Mouse (Mus musculus) brown adipose tissue, adult 24 weeks (tissue): Measurements from ENCODE around the gene Pfkfb3. TPM values are rescaled to one million over a fixed set of nuclear protein-coding genes. Genes with fewer than 3 reads are reported as not detected.
A peak's percentile ranks its signal among the peaks of the same experiment; 100 is the strongest.

Experiments
- H3K27ac ChIP-seq: fragments of 200-500 bp; replicated peaks from 2 replicates; pipeline ENCODE4 v1.5.1; 2012; ENCODE audit warnings: low read depth, mild to moderate bottlenecking, low read length
- H3K4me1 ChIP-seq: fragments of 200-500 bp; 2 replicates; pipeline ENCODE4 v1.6.1; 2012; ENCODE audit warnings: low read length, mixed read lengths; ENCODE audit not compliant: control insufficient read depth, insufficient read depth, insufficient read length
- H3K4me3 ChIP-seq: fragments of 200-500 bp; 2 replicates; pipeline ENCODE4 v1.5.1; 2012; ENCODE audit warnings: low read depth, mild to moderate bottlenecking, low read length, moderate library complexity; ENCODE audit not compliant: insufficient read depth
- polyA plus RNA-seq: library from polyadenylated mRNA; stranded (reverse); fragments of >200 nt; gene quantifications from 2 replicates; pipeline ENCODE4 v1.2.4, GENCODE M21; 2012; ENCODE audit not compliant: missing spikeins, insufficient read depth, insufficient read length

The Pfkfb3 gene
- polyA plus RNA-seq, 1 experiment: 226 TPM

DNA sequence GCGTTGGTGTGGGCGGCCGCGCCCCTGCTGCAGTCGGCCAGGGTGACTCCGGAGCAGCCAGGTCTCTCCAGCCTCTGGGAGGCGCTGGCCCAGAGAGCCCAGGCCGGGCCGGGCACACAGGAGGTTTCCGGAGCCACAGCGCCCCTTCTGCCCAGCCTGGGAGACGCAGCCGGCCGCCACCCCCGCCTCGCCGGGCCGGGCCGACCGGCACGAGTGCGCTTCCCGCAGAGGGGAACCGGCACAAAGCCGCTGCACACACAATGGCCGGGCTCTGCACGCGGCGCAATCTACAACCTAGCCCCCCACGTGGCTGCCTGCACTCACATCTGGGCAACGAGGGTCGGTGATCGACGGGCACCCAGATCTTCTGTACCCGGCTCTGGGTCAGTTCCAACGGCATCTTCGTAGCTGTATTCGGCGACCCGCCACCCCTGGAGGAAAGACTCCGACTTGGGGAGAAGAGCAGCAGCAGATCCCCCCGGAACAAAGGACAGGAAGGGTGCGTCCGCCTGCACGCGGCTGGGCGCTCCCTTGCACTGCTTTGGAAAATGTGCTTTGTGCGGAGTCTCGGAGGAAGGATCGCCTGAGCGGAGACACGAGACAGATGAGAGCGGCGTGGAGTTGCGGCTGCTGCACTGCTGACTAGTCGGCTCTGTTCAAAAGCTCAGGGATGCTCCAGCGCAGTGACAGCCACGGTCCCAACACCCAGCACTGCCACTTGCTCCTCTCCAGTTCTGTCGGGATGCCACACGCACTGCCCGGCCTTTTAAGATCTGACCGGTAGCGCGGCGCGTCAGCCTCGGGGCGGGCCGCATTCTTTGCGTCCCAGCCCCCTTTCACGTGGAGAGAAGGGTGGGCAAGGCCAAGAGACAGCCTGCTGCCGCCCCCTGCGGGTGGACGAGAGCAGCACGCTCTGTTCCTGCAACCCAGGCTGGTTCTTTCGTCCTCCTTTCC lies 52.3 kb downstream of the Pfkfb3 start:
- peak overlapping the region; percentile 92 for H3K27ac ChIP-seq
- H3K4me1 ChIP-seq: peaks cover 18% of the 10 kb centered on the region
- peak overlapping the region; percentile 75 for H3K4me3 ChIP-seq

DNA sequence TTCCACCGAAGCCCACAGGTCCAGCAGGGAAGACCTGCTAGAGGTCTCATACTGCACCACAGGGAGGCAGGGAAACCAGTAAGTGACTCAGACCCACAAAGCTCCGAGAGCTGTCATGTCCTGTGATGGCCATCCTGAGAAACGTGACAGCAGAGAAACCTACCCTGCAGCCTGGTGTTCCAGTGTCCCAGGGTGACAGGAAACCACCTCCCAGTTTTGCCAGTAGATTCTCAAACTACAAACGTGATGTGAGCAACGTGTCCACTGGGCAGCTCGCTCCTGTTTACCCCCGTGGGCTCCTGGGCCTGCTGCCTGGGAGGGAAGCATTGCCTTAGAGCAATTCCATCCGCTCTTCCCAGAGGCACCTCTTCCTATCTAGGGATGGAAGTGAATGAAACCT lies 53.2 kb downstream of the Pfkfb3 start:
- H3K4me3 ChIP-seq: peak overlapping the region; percentile 75
- peaks cover 23% of the 10 kb centered on the region for H3K4me1 ChIP-seq
- peak overlapping the region; percentile 92 for H3K27ac ChIP-seq

DNA sequence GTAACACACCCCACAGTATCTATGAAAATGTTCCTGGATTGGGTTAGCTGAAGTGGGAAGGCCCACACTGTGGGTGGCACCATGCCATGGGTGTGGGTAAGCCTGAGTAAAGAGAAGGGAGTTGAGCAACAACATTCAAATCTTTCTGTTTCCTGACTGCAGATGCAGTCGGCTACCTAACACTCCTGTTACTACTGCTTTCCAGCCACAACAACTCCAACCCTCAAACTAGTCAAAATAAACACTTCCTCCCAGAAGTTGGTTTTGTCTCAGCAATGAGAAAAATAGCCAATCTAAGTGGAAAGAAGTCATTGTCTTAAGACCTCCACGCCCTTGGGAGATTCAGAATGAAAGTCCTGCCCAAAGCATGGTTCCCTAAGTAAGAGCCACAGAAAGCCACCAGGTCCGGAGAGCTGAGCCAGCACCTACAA lies 57.3 kb downstream of the Pfkfb3 start:
- Histone ChIP-seq H3K27ac (0 out of 2 replicates have a peak overlapping the region, but pooled peaks have one; percentile 1), H3K4me3 (peak overlapping the region; percentile 21), H3K4me1 (peaks cover 25% of the 10 kb centered on the region; the same call in 1 of the 2 replicates)

DNA sequence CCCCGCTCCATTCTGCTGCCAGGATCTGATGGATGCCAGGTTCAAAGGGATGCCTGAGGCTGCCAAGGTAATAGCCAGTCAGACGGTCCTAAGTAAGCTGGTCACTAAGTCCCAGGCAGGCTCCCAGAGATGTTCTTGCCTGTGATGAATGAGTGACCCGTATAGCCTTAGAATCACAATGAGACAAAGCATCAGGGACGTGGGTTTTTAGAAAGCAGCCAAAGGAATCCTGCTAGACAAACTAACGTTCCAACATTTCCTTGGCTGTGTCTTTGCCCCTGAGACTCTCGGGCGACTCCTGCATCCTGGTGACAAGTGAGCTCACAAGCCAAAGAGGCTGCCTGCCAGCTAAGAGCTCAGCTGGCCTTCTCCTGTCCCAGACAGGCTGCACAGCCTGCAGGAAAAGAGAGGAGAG lies 59.0 kb downstream of the Pfkfb3 start:
- H3K4me1 ChIP-seq: peaks cover 23% of the 10 kb centered on the region; the same call in 1 of the 2 replicates
- no peak overlapping the region for H3K27ac ChIP-seq
- H3K4me3 ChIP-seq: no peak overlapping the region

DNA sequence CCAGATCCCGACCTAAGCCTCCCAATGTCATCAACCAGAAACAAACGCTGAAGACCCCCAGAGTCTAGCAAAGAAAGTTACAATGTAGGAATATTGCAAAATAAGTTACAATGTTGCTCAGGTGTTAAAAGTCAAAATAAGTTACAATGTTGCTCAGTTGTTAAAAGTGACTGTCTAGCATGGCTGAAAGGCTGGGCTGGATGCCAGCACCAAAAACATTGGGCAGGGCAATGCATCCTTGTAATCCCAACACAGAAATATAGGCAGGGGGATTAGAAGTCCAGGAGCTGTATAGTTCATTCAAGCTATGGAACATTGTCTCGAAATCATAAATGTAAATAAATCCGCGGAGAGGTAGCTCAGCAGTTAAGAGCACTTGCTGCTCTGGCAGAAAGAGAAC lies 61.0 kb downstream of the Pfkfb3 start:
- H3K4me1 ChIP-seq: peaks cover 18% of the 10 kb centered on the region; the same call in 1 of the 2 replicates
- H3K4me3 ChIP-seq: no peak overlapping the region
- H3K27ac ChIP-seq: no peak overlapping the region

DNA sequence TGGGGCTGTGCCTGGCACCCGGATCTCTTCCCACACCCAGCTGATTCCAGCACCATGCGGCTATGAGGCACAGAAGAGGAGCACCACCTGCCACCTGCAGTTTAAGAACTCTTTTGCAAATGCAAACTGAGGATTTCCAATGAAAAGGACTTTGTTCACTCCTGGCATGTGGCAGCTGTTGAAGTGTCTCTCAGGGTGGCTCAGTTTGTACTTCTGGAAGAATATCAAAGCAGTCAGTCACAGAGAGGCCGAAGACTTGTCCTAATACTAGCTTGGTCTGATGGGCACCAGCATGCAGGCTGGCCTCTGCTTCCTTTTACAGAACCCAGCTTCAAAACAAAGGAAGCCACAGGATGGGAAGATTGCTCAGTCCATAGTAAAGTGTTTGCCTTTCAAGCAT lies 62.4 kb downstream of the Pfkfb3 start:
- Histone ChIP-seq H3K27ac (no peak overlapping the region), H3K4me1 (peaks cover 9% of the 10 kb centered on the region; the same call in 1 of the 2 replicates), H3K4me3 (no peak overlapping the region)

DNA sequence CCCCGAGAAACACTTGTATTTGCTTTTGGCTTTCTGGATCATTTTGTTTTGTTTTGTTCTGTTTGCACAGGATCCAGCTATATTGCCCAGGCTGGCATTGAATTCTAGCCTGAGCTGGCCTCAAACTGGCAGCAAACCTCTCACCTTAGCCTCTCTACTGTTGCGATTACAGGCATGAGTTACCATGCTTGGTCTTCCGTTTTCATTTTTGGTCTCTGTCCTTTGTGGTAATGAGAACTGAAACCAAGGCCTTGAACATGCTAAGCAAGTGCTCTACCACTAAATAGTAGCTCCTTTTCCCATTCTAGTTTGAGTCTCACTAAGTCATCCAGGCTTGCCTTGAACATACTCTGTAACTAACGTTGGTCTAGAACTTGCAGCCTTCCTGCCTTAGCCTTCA lies 63.3 kb downstream of the Pfkfb3 start:
- Histone ChIP-seq H3K4me3 (no peak overlapping the region), H3K27ac (no peak overlapping the region), H3K4me1 (peaks cover 3% of the 10 kb centered on the region; the same call in 1 of the 2 replicates)

DNA sequence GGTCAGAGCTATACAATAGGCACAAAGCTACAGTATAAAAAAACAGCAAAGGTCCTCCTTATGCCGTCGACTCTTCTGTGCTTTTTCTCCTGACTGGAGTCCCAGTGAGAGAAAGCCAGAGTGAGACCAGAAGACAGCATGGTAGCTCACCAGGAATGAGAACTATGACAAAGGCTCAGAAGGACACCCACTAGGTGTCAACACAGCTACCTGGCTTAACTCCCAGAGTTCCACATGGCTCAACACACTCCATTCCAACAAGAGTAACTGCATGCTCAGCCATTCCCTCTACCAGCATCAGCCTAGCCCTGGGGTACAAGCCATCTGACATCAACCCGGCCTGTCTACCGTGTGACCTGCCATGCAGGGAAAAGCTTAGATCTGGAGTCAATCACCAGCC lies 70.7 kb downstream of the Pfkfb3 start:
- no peaks in the 10 kb centered on the region for H3K4me1 ChIP-seq
- 0 out of 2 replicates have a peak overlapping the region, but pooled peaks have one; percentile 0 for H3K27ac ChIP-seq
- H3K4me3 ChIP-seq: no peak overlapping the region

DNA sequence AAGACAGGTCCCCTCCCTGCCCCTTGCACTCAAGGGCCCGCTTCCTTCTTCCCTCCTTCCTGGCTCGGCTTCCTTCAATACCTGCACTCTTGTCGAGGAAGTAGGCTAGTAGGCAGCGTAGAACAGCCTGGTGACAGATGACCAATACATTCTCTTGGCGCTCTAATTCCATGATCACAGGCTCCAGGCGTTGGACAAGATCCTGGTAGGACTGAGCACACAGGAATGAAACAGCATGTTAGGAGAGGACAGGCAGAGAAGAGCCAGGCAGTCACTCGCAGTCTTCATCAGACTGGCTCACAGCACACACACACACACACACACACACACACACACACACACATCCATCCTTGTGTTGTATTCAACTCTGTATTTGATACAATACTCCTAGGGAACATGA lies 71.5 kb downstream of the Pfkfb3 start:
- Histone ChIP-seq H3K4me1 (no peaks in the 10 kb centered on the region), H3K27ac (no peak overlapping the region), H3K4me3 (no peak overlapping the region)

DNA sequence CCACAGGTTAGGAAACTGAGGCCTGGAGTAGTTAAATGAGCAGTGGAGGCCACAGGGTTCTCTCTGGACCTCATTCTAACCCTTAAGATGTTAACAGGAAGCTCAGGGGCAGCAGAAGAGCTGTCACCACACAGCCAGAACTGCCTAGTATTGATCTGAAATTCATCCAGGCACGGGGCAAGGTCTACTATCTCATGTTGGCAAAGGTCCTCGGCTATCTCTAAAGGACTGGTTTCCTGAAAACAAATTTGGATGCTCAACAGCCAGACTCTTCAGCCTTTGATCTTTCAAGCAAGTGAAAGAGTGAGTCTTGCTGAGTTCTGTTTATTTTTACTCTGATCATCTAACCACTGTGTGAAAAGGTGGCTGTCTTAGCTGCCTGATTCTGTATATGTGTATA lies 74.9 kb downstream of the Pfkfb3 start:
- Histone ChIP-seq H3K27ac (no peak overlapping the region), H3K4me1 (no peaks in the 10 kb centered on the region), H3K4me3 (no peak overlapping the region)

DNA sequence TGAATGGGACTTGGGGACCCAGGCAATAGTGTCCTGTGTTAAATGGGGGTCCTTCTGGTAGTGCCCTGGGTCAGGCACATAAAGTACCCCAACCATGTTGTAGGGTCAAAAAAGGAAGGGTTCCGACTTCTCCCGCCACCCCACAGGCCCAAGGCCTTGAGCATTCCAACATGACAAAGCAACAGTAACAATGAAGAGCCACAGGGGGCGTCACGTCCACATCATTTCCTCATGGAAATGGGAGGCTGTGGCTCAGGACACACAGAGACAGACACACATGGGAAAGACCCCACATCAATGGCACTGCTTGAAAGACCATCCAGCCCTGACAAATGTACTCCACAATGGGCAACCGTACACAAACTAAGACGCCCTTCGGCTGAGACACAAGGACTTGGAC lies 78.6 kb downstream of the Pfkfb3 start:
- Histone ChIP-seq H3K4me3 (no peak overlapping the region), H3K4me1 (no peaks in the 10 kb centered on the region), H3K27ac (no peak overlapping the region)

DNA sequence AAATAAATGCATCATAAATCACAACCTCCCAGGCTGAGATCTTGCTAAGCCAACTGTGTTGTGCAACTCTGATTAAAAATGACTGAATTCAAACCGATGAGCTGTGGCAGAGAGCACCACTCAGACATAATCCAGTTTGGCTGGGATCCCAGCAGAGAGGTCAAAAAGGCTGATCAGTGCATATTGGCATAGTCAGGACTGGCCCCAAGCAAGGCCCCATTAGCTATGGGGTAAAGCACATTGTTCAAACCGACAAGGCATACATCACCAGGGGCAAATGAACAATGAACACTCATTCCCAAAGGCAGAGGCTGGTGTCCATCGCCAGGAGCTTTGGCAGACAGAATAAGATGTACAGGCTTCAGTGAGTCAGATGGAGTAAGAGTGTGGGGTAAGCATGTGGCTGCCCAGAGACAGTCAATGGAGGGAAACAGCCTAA lies 89.2 kb downstream of the Pfkfb3 start:
- Histone ChIP-seq H3K27ac (no peak overlapping the region), H3K4me1 (no peaks in the 10 kb centered on the region), H3K4me3 (no peak overlapping the region)

DNA sequence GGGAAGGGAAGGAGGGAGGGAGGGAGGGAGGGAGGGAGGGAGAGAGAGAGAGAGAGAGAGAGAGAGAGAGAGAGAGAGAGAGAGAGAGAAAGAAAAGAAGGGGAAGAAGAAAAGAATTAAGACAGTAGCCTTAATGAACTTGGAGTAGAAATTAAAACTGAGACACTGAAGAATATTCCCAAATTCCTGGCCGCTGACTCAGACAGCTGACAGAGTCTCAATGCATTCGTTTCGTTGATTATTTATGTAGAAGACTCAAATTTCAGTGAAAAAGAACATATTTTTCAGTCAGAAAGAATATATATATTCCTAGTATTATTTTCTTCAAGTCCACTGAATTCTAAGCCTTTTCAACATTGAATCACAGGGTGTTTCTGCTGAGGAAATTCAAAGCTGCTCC lies 92.9 kb downstream of the Pfkfb3 start:
- Histone ChIP-seq H3K4me3 (no peak overlapping the region), H3K4me1 (no peaks in the 10 kb centered on the region), H3K27ac (no peak overlapping the region)

DNA sequence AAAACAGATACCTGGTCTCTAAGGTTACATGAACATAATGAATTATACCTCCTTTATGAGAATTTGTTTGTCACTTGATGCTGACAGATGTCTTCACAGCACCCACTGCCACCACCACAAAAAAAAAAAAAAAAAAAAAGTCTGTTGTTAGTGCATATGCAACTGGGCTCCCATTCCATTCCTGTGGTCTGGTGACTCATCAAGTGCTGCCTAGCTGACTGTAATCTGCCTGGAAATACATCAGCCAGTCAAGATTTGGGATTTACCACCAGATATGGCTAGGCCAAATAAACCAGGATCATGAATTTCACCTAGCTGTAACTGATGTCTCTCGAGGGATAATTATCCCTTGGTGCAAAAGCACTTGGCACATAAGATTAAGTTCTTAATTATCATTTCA lies 95.4 kb downstream of the Pfkfb3 start:
- Histone ChIP-seq H3K4me3 (no peak overlapping the region), H3K4me1 (no peaks in the 10 kb centered on the region), H3K27ac (no peak overlapping the region)

DNA sequence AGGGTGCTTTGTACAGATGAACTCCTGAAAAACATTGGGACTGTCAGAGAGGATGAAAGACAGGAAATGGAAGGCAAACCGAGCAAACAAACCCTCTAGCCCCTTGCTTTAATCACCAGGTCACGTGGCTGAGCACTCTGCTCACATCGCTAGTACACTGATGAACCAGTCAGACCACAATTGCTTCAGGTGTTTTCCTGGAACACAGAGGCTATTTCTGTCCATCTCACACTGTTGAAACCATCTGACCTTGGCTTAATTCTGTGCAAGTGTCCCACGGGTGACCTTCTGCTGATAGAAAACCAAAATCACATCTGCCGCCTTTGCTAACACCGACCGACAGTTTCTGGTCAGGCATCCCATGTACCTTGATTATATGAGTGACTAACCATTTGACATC lies 96.0 kb downstream of the Pfkfb3 start:
- Histone ChIP-seq H3K4me3 (no peak overlapping the region), H3K4me1 (no peaks in the 10 kb centered on the region), H3K27ac (no peak overlapping the region)

DNA sequence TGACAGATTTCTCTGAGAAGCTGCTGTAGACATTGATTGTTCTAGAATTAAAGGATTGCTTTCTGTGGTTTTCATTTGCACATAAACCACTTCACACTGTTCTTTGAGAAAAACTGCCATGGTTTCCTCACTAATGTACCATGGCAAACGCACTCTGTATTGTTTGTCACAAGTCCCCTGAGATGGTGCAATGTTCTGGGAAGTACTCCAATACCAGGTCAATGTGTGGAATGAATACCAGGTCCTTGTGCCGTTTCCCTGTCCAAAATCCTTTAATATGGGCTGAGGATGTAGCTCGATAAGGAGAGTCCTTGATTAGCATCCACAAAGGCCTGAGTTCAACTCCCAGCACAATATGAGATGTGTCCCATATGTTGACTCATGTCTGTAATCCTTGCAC lies 105.2 kb downstream of the Pfkfb3 start:
- H3K4me1 ChIP-seq: peaks cover 11% of the 10 kb centered on the region; the same call in 1 of the 2 replicates
- H3K27ac ChIP-seq: peak overlapping the region; percentile 78; the same call in 1 of the 2 replicates
- no peak overlapping the region for H3K4me3 ChIP-seq
